Mouse (Mus musculus) megakaryocyte, embryonic 14.5 days (primary cell): ENCODE measurements at regions not wholly inside any gene's neighbourhood (a gene's known extent, or its start where the extent isn't known, plus 50 kb on each side); places are given as distances from the start of the nearest gene placed in this dataset.

Experiments used
- FLI1 ChIP-seq: IDR thresholded peaks from 2 replicates; pipeline ENCODE4 v1.6.1; 2012; ENCODE audit warnings: low read length, inconsistent platforms, mixed read lengths
- GATA1 ChIP-seq: IDR thresholded peaks from 3 replicates; pipeline ENCODE4 v1.6.1; 2012; ENCODE audit warnings: mixed read lengths, low read length, inconsistent platforms, borderline replicate concordance

DNA sequence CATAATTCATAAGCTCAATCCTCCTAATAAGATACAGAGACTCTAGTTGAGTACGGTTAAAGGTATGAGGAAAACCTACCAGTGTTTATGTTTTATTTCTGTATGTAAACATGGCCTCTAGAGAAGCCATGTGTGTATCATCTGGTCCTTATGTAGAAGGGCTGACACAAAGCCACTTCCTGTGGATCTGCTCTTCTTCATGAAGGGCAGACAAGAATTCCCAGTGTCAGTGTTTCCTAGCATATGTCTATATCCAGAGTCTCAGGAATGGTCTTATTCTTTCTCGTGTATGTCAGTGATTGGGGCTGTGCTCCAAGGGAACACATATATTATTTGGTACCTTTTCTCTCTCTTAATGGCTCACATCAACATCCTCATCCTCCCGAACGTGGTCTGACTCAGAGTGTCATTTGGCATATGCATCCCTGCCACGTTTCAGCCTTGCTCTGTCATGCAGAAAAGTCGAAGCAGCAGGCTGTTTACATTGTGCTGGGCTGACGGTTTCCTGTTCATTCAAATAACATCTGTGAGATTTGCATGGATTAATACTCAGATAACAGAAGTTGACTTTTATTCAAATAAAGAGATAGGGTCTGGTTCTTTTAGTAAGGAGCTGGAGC lies 59.3 kb upstream of the Cwc22 start:
- TF ChIP-seq GATA1 (no peak), FLI1 (peak; percentile 36)
